Mouse (Mus musculus): ENCODE data around the gene Cx3cr1.

DNA sequence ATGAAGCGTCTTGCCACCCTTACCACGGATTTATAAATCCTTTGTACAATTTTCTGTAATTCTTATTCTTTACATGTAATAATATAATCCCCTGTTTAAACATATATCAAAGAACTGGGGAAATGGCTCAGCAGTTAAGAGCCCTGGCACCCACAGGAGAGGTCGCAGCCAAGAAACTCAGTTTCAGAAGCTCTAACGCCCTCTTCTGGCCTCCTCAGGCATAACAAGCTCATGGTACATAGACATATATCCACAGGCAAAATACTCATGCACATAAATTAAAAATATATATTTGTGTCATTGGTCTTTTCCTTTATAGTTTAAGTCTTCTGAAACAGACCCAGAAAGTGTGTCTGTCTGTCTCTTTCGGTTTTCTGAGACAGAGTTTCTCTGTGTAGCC is 95.1 kb downstream of the Cx3cr1 start:
- peak; percentile 25; the same call in 1 of the 2 replicates for TF ChIP-seq CTCF (IDR thresholded peaks at IDR 0.05; ENCODE audit: extremely low read depth, insufficient read length, insufficient replicate concordance, low read depth, low read length)
- no peak for TF ChIP-seq POLR2A (IDR thresholded peaks at IDR 0.05; ENCODE audit: low read depth, low read length)

Data from small intestine, adult 2 months (tissue).